Mouse (Mus musculus) cerebellum, postnatal 4 days (tissue): ENCODE results near the gene Reln.

ENCODE experiments used
- DNase-seq, 2 experiments: peaks; one replicate each; pipeline ENCODE4 v3.0.0; 2022; ENCODE audit warnings: low spot score in 2 of 2, mixed read lengths in 1 of 2

Gene Reln

GRCm38 (mm10) chr5:21846616-21847290 lies 497.7 kb downstream of the Reln start:
- no peak for DNase-seq

- no peak for DNase-seq
Measured at GRCm38 (mm10) chr5:21844676-21845075, 499.8 kb downstream of the Reln start.
